Mouse (Mus musculus): ENCODE data around the gene Hoxa10. TPM values are rescaled to one million over a fixed set of nuclear protein-coding genes. Genes with fewer than 3 reads are reported as not detected.

The Hoxa10 gene
- total RNA-seq, 2 experiments from 2014 or later: not detected

DNA sequence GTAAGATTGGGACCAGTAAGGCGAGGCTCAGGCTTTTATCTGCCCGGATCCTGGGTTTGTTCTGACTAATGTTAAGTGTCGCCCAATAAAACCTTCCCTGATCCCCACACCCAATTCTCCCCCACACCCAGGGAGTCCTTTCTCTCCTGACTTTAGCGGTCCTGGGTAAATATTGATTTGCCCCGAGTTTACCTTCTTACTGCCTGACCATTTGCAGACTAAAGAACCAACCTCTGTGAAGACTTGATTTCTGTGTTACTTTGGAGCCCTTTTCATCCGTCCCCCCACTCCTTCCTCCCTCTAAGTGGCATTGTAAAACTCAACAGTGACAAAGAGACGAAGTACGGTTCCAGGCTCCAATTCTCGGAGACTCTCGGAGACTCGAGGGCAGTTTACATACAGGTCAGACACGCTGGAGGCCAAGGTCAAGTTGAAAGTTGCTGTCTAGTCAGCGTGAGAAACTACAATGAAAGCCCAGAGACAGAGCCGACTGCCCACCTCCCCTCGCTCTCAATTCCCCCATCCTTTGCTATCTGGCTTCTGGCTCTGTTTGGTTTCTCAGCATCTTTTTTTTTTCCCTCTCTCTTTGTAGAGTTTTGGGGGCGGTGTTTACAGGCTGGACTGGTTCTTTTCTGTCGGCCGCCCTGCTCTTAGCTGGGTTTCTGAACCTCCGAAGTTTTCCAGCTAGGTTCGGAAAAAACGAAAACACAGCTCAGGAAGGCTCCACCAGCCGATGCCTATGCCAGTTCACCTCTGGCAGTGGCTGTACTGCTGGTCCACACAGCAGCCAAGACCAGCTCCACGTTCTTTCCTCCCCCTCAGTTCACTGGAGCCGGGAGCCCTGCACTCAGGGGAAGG, 22.0 kb upstream of the Hoxa10 start:
- peak; percentile 10 for DNase-seq

DNA sequence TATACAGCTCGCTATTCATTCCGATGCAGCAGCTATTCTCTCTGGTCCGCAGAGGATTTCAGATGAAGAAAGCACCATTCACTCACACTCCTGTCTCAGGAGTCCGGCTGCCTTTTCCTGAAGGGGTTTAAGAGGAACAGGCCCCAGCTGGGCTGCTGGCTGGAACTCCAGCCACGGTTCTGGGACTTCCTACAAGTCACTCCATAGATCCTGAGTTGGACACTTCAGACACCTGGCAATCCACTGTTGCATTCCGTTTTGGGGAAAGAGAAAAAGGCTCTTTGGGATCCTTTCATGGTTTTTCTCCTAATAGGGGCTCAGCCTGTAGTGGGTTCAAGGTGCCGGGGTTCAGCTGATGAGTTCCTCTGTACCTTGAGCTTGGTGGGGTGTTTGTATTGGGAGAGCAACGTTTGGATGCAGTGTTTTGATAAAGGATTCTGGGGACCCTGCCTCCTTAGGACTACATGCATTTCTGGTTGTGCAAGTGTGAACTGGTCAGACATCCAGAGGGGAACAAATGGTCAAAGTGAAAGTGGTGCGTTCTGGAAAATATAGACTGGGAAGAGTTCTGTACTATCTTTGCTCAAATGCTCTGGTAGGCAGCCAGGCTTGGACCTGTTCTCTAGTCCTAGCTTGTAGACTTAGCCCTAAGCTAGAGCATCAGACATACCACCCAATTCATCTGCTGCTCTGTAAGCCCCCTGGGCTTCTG, 21.3 kb upstream of the Hoxa10 start:
- no peak for DNase-seq

DNA sequence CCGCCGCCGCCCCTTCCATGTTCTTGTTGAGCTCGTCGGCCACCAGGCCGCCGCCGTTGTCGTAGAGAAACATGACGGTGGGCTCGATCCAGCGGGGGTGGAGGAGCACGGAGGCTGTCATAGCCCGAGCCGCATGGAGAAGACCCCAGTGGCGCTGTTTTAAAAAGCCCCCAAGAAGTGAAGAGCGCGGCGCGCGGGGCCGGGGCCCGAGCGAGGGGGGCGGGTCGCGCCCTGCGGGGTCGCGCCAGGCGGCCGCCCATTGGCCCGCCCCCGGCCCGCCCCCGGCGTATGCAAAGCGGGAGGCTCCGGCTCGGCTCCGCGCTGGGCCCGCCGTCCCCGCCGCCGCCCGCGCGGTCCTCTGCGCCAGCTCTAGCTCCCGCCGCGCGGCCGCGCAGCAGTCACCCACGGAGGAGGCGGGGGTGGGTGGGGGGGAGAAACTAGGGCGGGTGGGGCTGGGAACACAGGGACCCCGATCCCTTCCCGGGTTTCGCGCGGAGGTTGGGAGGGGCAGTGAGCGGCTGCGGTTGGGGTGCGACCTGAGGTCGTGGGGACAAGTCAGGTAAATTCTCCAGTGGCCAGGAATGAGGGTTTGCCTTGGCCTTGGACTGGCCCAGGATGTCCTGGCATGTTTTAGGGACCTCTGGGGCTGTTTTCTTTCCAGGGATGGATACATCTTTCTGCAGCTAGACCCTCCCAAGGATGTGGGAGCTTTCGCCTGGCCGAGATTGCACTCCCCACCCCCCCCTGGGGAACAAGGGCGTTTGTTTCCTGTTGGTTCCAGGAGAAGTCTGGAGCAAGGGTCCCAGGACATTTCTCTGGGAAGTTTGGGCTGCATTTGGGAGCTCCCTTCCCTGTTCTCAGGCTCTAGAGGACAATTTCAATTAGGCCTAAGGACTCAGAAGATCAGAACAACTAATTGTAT, 20.3 kb upstream of the Hoxa10 start, which contains the start of gene Hoxa13:
Gene Hoxa13 (minus strand): TSS at position 227 of the 922 bp plus-strand sequence.
- DNase-seq: no peak

DNA sequence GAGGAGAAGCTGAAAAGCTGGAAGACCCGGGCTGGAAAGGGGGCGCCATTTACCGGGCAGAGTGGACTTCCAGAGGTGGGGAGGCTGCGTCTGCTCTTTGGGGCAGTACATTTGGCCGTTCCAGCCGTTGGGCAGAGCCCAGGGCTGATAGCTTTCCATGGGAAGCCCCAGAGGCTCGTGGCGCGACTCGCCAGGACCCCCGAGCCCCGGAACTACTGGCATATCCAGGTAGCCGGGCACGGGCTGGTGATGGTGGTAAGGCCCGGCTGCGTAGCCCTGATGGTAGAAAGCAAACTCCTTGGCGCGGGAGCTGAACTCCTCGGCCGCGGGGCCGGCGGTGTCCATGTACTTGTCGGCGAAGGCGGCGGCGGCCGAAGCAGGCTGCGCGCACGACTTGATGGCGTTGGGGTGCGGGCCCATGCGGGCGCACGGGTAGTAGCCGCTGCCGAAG, 19.2 kb upstream of the Hoxa10 start:
- DNase-seq: no peak

DNA sequence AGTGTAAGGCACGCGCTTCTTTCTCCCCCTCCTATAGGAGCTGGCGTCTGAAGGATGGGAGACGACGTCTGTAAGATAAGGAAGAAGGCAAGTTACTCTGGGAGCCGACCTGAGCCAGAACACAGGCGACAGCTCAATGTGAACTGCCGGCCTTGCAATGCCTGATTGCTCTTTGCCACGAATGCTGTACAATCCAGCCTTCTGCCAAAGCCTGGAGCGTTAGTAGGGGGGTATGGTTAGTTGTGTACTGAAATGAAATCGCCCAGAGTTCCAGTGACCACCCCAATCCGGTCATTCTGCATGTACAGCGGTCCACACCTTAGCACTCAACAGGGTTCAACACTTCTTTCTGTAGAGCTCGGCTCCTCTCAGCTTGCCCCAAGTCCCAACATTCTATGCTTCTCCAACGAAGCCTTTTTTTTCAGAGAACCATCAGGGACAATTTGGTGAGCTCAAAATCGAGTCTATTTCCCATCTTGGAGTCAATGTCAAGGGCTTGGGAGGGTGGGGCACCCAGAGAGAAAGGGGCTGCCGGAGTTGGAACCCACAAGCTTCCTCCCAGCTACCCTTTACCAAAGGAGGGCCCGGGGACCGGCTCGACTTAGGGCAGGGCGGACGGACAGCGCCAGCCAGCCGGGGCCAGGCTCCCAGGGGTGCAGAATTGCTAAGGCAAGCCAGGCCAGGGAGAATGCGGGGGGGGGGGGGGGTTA, 18.6 kb upstream of the Hoxa10 start:
- DNase-seq: no peak

DNA sequence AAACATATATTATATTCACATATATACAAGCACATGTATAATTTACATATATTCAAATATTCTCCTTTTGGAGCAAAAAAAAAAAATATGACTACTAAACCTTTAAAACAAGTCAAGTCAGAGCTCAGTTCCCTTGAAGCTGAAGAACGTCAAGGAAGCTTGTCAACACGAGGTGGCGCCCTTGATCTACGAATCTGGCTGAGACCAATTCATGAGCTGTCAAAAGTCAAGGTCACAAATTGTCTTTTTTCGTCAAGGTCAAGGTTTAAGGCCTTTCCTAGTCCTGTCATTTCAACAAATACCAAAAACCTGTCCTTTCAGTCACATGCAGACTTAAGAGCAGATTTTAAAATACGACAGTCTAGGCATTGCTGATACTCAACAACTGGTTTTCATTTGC, 16.3 kb upstream of the Hoxa10 start:
- DNase-seq: peak; percentile 88

DNA sequence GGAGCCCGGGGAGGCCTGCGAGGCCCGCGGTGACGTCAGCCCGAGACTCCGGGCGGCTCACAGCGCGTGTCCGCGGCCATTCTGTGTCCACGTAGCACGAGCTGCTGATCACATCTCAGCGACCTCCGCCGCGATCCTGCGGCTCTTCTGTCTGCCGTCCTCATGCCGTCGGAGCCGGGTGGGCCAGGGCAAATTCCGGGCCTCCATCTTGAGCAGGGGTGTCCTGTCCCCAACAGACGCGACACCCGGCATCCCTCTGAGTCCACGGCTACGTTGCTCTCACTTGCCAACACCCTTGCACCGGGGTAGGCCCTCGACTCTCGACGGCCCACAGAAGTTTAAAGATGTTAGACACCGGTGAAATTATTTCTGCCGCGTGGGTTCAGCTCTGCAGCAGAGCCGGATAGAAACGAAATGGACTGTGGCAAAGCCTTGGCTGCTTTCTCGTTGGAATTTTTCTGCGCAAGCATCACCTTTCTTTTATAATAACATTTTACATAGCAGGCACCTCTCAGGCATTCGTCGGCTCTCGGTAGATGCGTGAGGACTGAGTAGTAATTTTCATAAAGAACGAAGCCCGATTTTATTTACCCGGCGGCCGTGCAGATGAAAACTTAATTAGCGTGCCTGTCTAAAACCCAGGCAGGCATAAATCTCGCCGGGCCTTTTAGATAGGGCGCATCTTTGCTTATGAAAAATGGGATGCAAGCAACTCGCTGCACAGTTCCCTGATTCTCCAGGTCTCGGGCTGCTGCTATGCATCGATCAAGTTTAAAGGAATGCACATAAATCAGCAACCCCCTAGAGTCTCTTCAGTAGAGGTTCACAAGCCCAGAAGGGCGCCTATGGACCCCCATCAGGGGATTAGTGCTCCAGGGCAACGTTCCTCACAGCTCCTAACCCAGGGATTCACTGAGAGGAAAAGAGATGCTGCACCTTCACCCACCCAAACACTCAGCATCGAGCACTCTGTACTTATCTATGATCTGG, 13.2 kb upstream of the Hoxa10 start:
- no peak for DNase-seq

DNA sequence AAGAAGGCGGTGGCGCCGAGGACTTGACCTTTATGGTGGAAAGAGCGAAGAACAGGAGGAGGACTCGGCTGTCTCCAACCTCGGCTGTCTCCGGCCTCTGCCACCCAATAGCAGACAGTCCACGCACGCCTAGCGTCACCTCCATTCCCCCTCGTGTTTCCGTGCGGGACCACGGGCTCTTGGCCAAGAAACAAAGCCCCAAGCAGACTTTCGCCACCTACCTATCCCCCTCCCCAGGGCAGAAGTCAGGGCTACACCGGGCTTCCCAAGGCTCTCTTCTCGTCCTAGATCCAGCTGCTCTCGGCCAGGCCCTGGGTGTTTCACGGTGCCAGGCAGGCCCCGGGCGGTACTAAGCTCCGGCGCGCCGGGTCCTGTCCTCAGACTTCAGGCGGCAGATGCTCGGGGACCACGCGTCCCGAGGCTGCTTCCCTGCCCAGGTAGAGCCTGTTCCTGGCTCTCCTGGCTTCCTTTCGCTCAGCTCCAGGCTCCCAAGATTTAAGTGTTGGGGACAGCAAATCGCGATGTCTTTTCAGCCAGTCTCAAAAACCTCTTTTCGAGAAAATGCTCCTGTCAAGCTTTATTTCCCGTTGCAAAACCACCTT, 12.2 kb upstream of the Hoxa10 start:
- DNase-seq: no peak

DNA sequence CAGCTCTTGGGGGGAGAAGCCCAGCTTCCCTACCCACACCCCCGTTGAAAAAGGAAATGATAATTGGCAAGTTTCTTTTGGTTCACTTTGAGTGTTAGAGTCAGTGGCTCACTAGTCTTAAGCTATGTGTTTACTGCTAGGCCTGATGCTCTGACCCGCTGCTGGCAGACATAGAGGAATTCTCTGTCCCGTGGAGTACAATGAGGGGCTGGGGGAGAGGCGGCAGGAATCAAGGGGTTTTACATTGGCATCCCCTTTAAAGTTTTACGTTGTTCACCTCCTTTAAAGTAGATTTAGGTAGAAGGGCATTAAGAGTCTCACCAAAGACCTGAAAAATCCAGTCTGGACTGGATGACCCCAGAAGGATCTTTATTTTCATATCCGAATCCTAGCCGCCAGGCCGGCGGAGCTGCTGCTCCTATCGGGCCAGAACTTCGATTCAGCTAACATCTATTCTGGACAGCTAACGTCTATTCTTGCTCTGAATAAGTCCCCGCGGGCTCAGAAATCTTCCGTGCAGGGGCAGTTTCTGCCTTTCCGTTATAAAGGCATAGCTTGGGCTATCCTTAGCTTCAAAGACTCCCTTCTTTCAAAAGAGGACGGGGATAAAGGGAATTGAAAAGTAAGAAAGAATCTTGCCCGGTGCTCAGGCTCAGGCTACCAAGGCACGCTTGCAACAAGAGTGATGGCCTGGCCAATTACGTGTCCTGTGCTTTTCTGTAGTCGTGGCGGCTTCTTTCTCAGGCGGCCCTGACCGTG, 11.5 kb upstream of the Hoxa10 start:
- no peak for DNase-seq

DNA sequence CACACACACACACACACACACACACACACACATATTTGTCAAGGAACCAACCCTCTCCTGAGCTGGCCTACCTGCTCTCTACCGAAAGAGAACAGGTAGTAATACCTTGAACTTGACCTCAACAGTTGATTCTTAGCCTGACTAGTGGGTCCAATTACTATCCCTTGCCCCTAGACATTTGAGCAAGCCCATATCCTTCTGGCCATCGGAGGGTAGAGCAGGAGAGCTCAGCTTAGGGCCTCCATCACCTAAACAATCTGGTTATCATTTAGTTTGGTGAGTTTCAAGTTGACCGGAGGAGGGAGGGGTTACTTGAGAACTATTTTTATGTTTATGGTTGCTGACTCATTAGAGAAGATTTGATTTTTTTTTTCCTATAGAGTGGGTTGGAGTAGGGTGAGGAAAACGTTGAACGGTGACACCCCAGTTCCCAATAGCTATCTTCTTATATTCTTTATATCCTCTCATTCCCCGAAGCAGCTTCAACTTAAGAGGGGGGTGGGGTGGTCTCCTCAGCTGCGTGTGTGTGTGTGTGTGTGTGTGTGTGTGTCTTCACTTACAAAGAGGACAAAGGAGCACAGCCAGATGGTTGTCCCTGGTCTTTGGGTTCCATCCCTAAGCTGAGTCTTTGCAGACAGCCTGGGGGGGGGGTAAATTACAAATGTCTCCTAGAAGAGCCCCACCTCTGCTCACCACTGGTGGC, 10.7 kb upstream of the Hoxa10 start:
- DNase-seq: no peak

DNA sequence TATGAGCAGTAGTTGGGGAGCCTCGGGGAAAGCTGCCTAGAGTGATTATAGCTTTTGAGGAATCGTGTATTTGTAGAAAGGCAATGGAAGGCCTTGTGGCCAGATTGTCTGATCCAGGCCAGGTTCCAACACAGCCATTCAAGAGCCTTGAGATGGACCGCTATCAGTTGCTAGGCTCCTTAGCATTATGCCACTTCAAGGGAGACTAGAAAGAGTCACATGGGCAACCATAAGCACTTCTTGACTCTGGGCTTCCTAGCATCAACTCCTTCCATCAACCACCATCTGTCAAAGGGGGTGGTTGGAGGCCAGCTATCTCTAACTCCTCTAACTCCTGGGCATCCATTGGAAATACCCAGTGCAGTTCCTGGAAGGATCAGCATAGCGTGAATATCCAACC, 9.2 kb upstream of the Hoxa10 start:
- DNase-seq: no peak

DNA sequence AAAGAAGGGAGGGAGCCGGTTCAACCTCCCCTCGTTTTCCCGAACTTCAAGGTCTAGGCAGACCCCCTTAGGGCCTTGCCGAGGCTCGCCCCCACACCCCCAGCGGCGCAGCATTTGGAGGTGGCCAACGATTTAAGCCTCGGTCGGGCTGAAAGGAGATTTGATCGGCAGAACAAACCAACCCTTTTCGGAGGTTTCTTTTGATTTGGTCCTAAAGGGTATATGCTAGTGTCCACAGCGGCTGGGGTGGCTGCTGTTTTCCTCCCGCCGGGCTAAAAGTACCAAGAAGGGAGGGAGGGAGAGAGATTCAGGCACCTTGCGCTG, 8.7 kb upstream of the Hoxa10 start:
- no peak for DNase-seq

DNA sequence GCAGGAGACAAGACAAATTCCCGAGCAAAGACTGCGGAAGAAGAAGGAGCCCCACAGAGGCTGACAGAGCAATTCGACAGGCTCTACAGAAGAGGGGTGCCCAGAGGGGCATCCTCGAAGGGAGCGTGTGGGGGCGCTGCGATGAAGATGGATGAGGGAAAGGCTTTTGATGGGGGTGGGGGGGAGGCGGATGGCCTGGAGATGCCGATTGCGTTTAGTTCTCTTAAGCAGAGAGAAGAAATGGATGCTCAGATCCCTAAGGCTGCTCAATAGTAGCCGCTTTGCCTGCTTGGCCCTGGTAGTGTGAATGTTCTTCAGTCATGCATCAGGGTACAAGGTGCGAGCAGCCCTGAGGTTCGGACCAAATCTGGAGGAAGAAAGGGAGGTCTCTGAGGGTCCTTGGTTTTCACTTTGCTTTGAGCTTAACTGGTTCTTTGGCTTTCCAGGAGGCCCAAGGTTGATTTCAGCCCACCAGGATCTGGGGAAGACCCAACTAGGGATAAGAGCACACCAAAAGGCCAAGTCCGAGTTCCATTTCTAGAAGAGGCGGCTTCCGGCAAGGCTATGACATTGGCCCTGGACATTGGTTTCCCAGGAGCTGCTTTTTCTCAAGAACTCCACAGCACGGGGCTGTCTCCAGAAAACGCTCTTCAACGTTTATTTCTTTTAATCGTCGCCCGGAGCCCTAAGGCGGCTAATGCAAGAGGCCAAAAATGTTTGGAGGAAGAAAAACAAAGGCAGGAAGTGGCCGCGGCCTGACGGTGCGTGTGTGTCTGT, 8.2 kb upstream of the Hoxa10 start:
- no peak for DNase-seq

DNA sequence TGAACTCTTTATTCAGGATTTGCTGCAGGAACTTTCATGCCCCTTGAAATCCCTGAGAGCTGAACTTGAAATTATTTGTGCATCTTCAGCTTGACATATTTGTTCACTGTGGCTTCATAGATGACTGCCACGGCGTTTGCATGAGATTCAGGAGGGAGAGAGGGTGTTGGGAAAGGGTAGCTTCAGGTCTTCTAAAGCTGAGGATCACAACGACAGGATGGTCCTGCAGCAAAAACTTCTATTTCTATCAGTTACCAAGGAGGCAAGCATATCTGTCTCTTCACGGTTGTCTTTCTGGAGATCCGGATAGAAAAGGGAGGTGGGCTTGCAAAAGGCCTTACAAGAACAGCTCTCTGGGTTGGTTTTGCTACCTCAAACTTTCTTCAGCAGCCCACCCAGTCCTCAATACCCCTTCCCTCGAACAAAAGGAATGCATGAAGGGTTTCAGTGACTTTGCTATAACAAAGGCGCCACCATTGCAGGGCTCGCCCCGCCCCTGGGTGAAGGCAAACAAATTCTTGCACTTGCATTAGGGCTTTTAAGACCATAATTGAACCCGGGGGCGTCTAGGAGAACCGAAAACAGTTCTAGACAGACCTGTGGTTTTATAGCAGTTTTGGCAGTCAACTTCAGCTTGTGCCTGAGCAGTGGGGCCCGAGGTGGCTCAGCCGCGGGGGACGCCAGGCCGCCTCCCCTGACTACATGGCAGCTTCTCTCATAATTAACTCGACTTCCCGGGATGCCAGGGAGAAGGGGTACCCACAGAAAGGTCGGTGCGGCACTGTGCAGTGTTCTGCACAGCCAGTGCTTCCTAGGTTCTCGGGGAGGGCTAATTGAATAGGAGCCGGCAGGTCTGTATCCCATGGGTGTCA, 7.3 kb upstream of the Hoxa10 start:
- no peak for DNase-seq

DNA sequence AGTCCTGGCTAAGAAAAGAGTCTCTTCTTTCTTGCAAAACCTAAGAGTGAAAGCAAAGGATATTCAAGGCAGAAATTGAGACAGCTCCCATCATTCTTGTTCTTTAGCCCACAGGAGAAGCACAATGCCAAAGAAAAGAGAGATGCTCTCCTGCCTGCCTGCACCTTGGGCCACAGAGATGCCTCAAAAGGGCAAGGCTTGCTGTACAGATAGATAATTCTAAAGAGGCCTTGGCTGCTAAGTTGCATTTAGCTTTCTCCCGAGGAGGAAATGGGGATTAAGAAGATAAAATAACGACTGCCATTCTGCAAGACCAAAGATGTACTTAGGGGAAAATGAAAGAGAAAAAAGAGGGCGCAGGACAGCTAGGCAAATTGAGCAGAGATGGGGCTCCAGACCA, 6.3 kb upstream of the Hoxa10 start:
- no peak for DNase-seq

DNA sequence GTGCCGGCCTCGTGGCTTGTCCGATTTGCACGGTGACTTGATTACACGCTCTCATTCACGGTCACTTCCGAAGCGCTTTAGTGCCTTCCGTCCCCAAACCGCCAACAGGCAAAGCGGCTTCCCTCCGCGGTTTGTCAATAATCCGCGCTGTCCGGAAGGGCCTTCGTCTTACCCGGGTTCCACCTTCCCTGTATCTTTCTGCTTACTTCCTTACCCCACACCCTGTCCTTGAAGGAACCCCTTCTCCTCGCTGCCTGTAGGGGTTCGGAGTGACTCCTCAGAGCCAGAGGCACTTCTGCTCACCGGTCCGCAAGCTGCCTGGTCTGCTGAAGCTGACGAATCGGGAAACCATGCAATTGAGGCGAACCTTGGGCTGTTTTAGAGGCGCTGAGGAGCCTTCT, 5.7 kb upstream of the Hoxa10 start:
- DNase-seq: no peak

DNA sequence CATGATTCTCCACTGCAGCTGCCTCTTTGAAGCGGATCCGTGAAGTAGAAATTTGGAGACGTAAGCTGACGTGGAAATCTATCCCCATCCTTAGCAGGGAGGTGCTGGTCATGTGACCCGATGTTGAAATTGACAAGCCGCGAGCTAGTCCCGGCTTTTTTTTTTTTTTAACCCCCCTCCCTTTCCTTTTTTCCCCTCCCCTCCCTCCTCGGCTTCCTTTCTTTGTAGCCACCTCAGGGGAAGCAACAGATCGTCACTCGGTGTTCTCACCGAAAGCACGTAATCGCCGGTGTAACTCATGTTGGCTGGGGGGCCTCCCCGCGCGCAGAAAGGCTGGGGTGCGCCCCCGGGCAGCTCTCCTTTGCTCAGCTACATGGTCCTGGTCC, 5.1 kb upstream of the Hoxa10 start, which contains the start of gene Hoxa11:
Gene Hoxa11 (minus strand): TSS at position 54 of the 386 bp plus-strand sequence.
- no peak for DNase-seq

Measured in heart, postnatal 4 days (tissue).